Mouse (Mus musculus): ENCODE data around the gene Asb18.

The Asb18 gene

GRCm38 (mm10) chr1:89969714-89970110 lies 44.8 kb downstream of the Asb18 start:
- no peak for DNase-seq (ENCODE audit: low spot score)

GRCm38 (mm10) chr1:89969072-89969713 lies 45.3 kb downstream of the Asb18 start:
- no peak for DNase-seq (ENCODE audit: low spot score)

GRCm38 (mm10) chr1:89968111-89968851 lies 46.2 kb downstream of the Asb18 start:
- DNase-seq (ENCODE audit: low spot score), result no peak

- no peak for DNase-seq (ENCODE audit: low spot score)
These were observed 46.9 kb downstream of the Asb18 start for GRCm38 (mm10) chr1:89967585-89967984.

GRCm38 (mm10) chr1:89964426-89964825 lies 50.0 kb downstream of the Asb18 start:
- no peak for DNase-seq (ENCODE audit: low spot score)

GRCm38 (mm10) chr1:89963296-89963695 lies 51.2 kb downstream of the Asb18 start:
- DNase-seq (ENCODE audit: low spot score), result no peak

- DNase-seq (ENCODE audit: low spot score), result no peak
These were observed 52.4 kb downstream of the Asb18 start for GRCm38 (mm10) chr1:89962092-89962491.

- DNase-seq (ENCODE audit: low spot score), result no peak
These were observed 55.1 kb downstream of the Asb18 start for GRCm38 (mm10) chr1:89959393-89959792.

- DNase-seq (ENCODE audit: low spot score), result peak; percentile 26
These were observed 71.3 kb downstream of the Asb18 start for GRCm38 (mm10) chr1:89943202-89943601.

GRCm38 (mm10) chr1:89942395-89942976 lies 72.0 kb downstream of the Asb18 start:
- DNase-seq (ENCODE audit: low spot score), result no peak

GRCm38 (mm10) chr1:89941701-89942381 lies 72.6 kb downstream of the Asb18 start:
- no peak for DNase-seq (ENCODE audit: low spot score)

GRCm38 (mm10) chr1:89940961-89941524 lies 73.4 kb downstream of the Asb18 start:
- DNase-seq (ENCODE audit: low spot score), result no peak

- DNase-seq (ENCODE audit: low spot score), result peak; percentile 34
These were observed 74.3 kb downstream of the Asb18 start for GRCm38 (mm10) chr1:89939981-89940726.

GRCm38 (mm10) chr1:89939596-89939960 lies 74.9 kb downstream of the Asb18 start:
- DNase-seq (ENCODE audit: low spot score), result no peak

GRCm38 (mm10) chr1:89938884-89939595 lies 75.4 kb downstream of the Asb18 start:
- DNase-seq (ENCODE audit: low spot score), result no peak

GRCm38 (mm10) chr1:89935493-89936348 lies 78.7 kb downstream of the Asb18 start:
- no peak for DNase-seq (ENCODE audit: low spot score)

- DNase-seq (ENCODE audit: low spot score), result no peak
These were observed 79.9 kb downstream of the Asb18 start for GRCm38 (mm10) chr1:89934316-89935260.

- DNase-seq (ENCODE audit: low spot score), result no peak
These were observed 80.7 kb downstream of the Asb18 start for GRCm38 (mm10) chr1:89933786-89934185.

GRCm38 (mm10) chr1:89933028-89933427 lies 81.4 kb downstream of the Asb18 start:
- no peak for DNase-seq (ENCODE audit: low spot score)
